Mouse (Mus musculus): ENCODE measurements around the gene Ube2f. TPM values are rescaled to one million over a fixed set of nuclear protein-coding genes. Genes with fewer than 3 reads are reported as not detected.

Ube2f gene
- polyA plus RNA-seq, 1 experiment: 62.6 TPM

GRCm38 (mm10) chr1:91259794-91260193 is 9.7 kb downstream of the Ube2f start:
- no peak overlapping the region for H3K27ac ChIP-seq (ENCODE audit: control insufficient read depth, insufficient read depth, low read depth, low read length, poor library complexity)

GRCm38 (mm10) chr1:91262508-91262907 is 12.4 kb downstream of the Ube2f start:
- H3K27ac ChIP-seq (ENCODE audit: control insufficient read depth, insufficient read depth, low read depth, low read length, poor library complexity): no peak overlapping the region
- 93% methylated on average over 7 of the region's 7 CpGs for whole genome bisulfite sequencing
- H3K4me3 ChIP-seq (replicated peaks; ENCODE audit: control insufficient read depth, low read depth, low read length): no peak overlapping the region
- TF ChIP-seq POLR2A (IDR thresholded peaks at IDR 0.05; ENCODE audit: borderline replicate concordance, control insufficient read depth, low read depth, low read length) (no peak), CTCF (IDR thresholded peaks at IDR 0.05; ENCODE audit: control insufficient read depth, insufficient read depth, low read length) (no peak)
- no peaks in the 10 kb centered on the region; the same call in 1 of the 2 replicates for H3K4me1 ChIP-seq (ENCODE audit: control insufficient read depth, insufficient read depth, low read length)

More at GRCm38 (mm10) chr1:91259794-91260193, 9.7 kb downstream of the Ube2f start:
- TF ChIP-seq CTCF (IDR thresholded peaks at IDR 0.05; ENCODE audit: control insufficient read depth, insufficient read depth, low read length) (no peak), POLR2A (IDR thresholded peaks at IDR 0.05; ENCODE audit: borderline replicate concordance, control insufficient read depth, low read depth, low read length) (no peak)
- peaks cover 2% of the 10 kb centered on the region; the same call in 1 of the 2 replicates for H3K4me1 ChIP-seq (ENCODE audit: control insufficient read depth, insufficient read depth, low read length)
- H3K4me3 ChIP-seq (replicated peaks; ENCODE audit: control insufficient read depth, low read depth, low read length): no peak overlapping the region
- WGBS: 74% methylated on average over 5 of the region's 5 CpGs

GRCm38 (mm10) chr1:91272260-91272659 is 22.2 kb downstream of the Ube2f start:
- Histone ChIP-seq H3K4me3 (replicated peaks; ENCODE audit: control insufficient read depth, low read depth, low read length) (no peak overlapping the region), H3K4me1 (ENCODE audit: control insufficient read depth, insufficient read depth, low read length) (no peaks in the 10 kb centered on the region; the same call in 1 of the 2 replicates), H3K27ac (ENCODE audit: control insufficient read depth, insufficient read depth, low read depth, low read length, poor library complexity) (no peak overlapping the region)
- TF ChIP-seq CTCF (IDR thresholded peaks at IDR 0.05; ENCODE audit: control insufficient read depth, insufficient read depth, low read length) (no peak), POLR2A (IDR thresholded peaks at IDR 0.05; ENCODE audit: borderline replicate concordance, control insufficient read depth, low read depth, low read length) (no peak)
- 81% methylated on average over 2 of the region's 2 CpGs for WGBS

DNA sequence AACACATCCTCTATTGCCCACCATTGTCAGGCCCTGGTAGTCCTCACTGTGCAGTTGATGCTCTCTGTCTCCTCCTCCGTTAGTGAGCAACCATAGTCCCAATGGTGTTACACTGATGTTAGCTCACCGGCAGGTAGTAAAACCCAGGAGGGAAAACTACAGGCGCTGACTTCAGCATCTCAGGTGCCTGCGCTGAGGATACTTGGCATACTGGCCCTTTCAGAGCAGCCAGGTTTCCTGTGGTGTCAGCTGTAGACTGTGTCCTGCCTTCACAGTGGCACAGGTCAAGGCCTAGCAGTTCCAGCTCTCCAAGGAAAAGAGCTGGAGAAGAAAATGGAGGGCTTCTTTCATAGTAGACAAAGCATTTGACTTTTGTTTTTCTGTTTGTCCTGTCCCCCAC is 26.5 kb downstream of the Ube2f start:
- WGBS: 95% methylated on average over 4 of the region's 4 CpGs
- no peak for TF ChIP-seq POLR2A (IDR thresholded peaks at IDR 0.05; ENCODE audit: borderline replicate concordance, control insufficient read depth, low read depth, low read length)
- TF ChIP-seq CTCF (IDR thresholded peaks at IDR 0.05; ENCODE audit: control insufficient read depth, insufficient read depth, low read length): no peak

GRCm38 (mm10) chr1:91277480-91277879 is 27.4 kb downstream of the Ube2f start:
- WGBS: 66% methylated on average over 2 of the region's 2 CpGs
- no peak overlapping the region for H3K27ac ChIP-seq (ENCODE audit: control insufficient read depth, insufficient read depth, low read depth, low read length, poor library complexity)
- no peak overlapping the region for H3K4me3 ChIP-seq (replicated peaks; ENCODE audit: control insufficient read depth, low read depth, low read length)
- TF ChIP-seq CTCF (IDR thresholded peaks at IDR 0.05; ENCODE audit: control insufficient read depth, insufficient read depth, low read length) (no peak), POLR2A (IDR thresholded peaks at IDR 0.05; ENCODE audit: borderline replicate concordance, control insufficient read depth, low read depth, low read length) (no peak)
- no peaks in the 10 kb centered on the region for H3K4me1 ChIP-seq (ENCODE audit: control insufficient read depth, insufficient read depth, low read length)

More for the DNA sequence above, 26.5 kb downstream of the Ube2f start:
- no peak overlapping the region for H3K4me3 ChIP-seq (replicated peaks; ENCODE audit: control insufficient read depth, low read depth, low read length)
- H3K4me1 ChIP-seq (ENCODE audit: control insufficient read depth, insufficient read depth, low read length): no peaks in the 10 kb centered on the region
- no peak overlapping the region for H3K27ac ChIP-seq (ENCODE audit: control insufficient read depth, insufficient read depth, low read depth, low read length, poor library complexity)

GRCm38 (mm10) chr1:91278410-91279119 is 28.5 kb downstream of the Ube2f start:
- H3K4me1 ChIP-seq (ENCODE audit: control insufficient read depth, insufficient read depth, low read length): peaks cover 2% of the 10 kb centered on the region; the same call in 1 of the 2 replicates
- WGBS: 79% methylated on average over 3 of the region's 3 CpGs
- TF ChIP-seq CTCF (IDR thresholded peaks at IDR 0.05; ENCODE audit: control insufficient read depth, insufficient read depth, low read length) (no peak), POLR2A (IDR thresholded peaks at IDR 0.05; ENCODE audit: borderline replicate concordance, control insufficient read depth, low read depth, low read length) (no peak)
- no peak overlapping the region for H3K27ac ChIP-seq (ENCODE audit: control insufficient read depth, insufficient read depth, low read depth, low read length, poor library complexity)
- no peak overlapping the region for H3K4me3 ChIP-seq (replicated peaks; ENCODE audit: control insufficient read depth, low read depth, low read length)

DNA sequence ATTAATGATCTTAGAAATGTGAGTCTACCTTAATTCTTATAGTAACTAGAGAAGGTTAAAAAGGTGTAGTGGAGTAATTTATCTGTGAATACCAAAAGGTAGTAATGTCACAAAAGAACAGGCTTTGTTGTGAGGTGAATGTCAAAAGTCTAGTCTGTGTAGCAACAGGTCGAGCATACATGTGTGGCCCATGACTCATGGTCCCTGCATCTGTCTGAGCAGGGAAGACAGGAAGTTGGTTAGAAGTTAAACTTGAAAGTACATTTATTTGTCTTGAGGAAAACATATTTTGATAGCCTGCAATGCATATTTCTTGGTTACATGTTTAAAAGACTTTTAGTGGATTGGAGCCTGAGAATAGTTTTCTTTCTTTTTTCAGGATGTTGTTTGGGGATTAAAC is 29.0 kb downstream of the Ube2f start:
- Histone ChIP-seq H3K27ac (ENCODE audit: control insufficient read depth, insufficient read depth, low read depth, low read length, poor library complexity) (no peak overlapping the region), H3K4me1 (ENCODE audit: control insufficient read depth, insufficient read depth, low read length) (peaks cover 2% of the 10 kb centered on the region; the same call in 1 of the 2 replicates), H3K4me3 (replicated peaks; ENCODE audit: control insufficient read depth, low read depth, low read length) (no peak overlapping the region)
- WGBS: 38% methylated on average over 1 of the region's 1 CpGs
- TF ChIP-seq POLR2A (IDR thresholded peaks at IDR 0.05; ENCODE audit: borderline replicate concordance, control insufficient read depth, low read depth, low read length) (no peak), CTCF (IDR thresholded peaks at IDR 0.05; ENCODE audit: control insufficient read depth, insufficient read depth, low read length) (no peak)

- H3K4me3 ChIP-seq (replicated peaks; ENCODE audit: control insufficient read depth, low read depth, low read length): no peak overlapping the region
- WGBS: 62% methylated on average over 1 of the region's 1 CpGs
- TF ChIP-seq CTCF (IDR thresholded peaks at IDR 0.05; ENCODE audit: control insufficient read depth, insufficient read depth, low read length): no peak
- TF ChIP-seq POLR2A (IDR thresholded peaks at IDR 0.05; ENCODE audit: borderline replicate concordance, control insufficient read depth, low read depth, low read length): no peak
- peaks cover 2% of the 10 kb centered on the region; the same call in 1 of the 2 replicates for H3K4me1 ChIP-seq (ENCODE audit: control insufficient read depth, insufficient read depth, low read length)
- H3K27ac ChIP-seq (ENCODE audit: control insufficient read depth, insufficient read depth, low read depth, low read length, poor library complexity): no peak overlapping the region
Observed at GRCm38 (mm10) chr1:91282582-91282981, 32.5 kb downstream of the Ube2f start.
